Mouse (Mus musculus) forebrain, embryonic 10.5 days (tissue): ENCODE data around the gene Myo3a. TPM values are rescaled to one million over a fixed set of nuclear protein-coding genes. Genes with fewer than 3 reads are reported as not detected.

Experiments
- DNase-seq: peaks from one replicate; pipeline ENCODE4 v3.0.0-alpha.2; 2017; ENCODE audit warnings: low spot score; ENCODE audit errors: extremely low spot score
- H3K27ac ChIP-seq: fragments of 300-500 bp; sonication (generic); 2 replicates; pipeline ENCODE4 v1.5.1; 2016; ENCODE audit warnings: mild to moderate bottlenecking
- H3K27me3 ChIP-seq: fragments of 300-500 bp; sonication (generic); 2 replicates; pipeline ENCODE4 v1.6.1; 2016; ENCODE audit warnings: mild to moderate bottlenecking; ENCODE audit not compliant: poor library complexity, severe bottlenecking
- H3K36me3 ChIP-seq: fragments of 300-500 bp; sonication (generic); replicated peaks from 2 replicates; pipeline ENCODE4 v1.6.1; 2016; ENCODE audit warnings: mild to moderate bottlenecking, moderate library complexity
- H3K4me1 ChIP-seq: fragments of 300-500 bp; sonication (generic); 2 replicates; pipeline ENCODE4 v1.6.1; 2016
- H3K4me3 ChIP-seq: fragments of 300-500 bp; sonication (generic); 2 replicates; pipeline ENCODE4 v1.5.1; 2016; ENCODE audit warnings: mild to moderate bottlenecking, moderate library complexity
- H3K9me3 ChIP-seq: fragments of 300-500 bp; sonication (generic); 2 replicates; pipeline ENCODE4 v1.6.1; 2016; ENCODE audit warnings: mild to moderate bottlenecking, moderate library complexity
- WGBS: fragments of 180-500 bp; shearing (Covaris S2); methylation state at CpG from one replicate; pipeline ENCODE4 v1.1.7; 2016; 5-methylcytosine and 5-hydroxymethylcytosine counted together
- polyA plus RNA-seq: library from polyadenylated mRNA; unstranded; fragments of >200 nt; fragmentation: Nextera tagmentation; extraction: Ambion mirVana; gene quantifications from 2 replicates; pipeline ENCODE4 v1.2.1, GENCODE M21; 2016

Myo3a gene
- polyA plus RNA-seq, 1 experiment from 2014 or later: not detected

GRCm38 (mm10) chr2:22623111-22624070 is 396.1 kb downstream of the Myo3a start:
- WGBS: under 1% methylated on average over 60 of the region's 60 CpGs
- H3K27me3 ChIP-seq: peaks cover 100% of the 10 kb centered on the region
- H3K4me1 ChIP-seq: peaks cover 47% of the 10 kb centered on the region
- peak overlapping the region; percentile 54 for H3K4me3 ChIP-seq
- H3K27ac ChIP-seq: peak overlapping the region; percentile 72
- H3K36me3 ChIP-seq: no peaks in the 10 kb centered on the region
- H3K9me3 ChIP-seq: no peaks in the 10 kb centered on the region
- peak; percentile 52 for DNase-seq

GRCm38 (mm10) chr2:22624188-22624975 is 397.1 kb downstream of the Myo3a start:
- Histone ChIP-seq H3K9me3 (no peaks in the 10 kb centered on the region), H3K36me3 (no peaks in the 10 kb centered on the region), H3K4me3 (peak overlapping the region; percentile 54), H3K27ac (no peak overlapping the region), H3K4me1 (peaks cover 45% of the 10 kb centered on the region), H3K27me3 (peaks cover 98% of the 10 kb centered on the region)
- WGBS: 2% methylated on average over 27 of the region's 27 CpGs
- no peak for DNase-seq

- no peaks in the 10 kb centered on the region for H3K9me3 ChIP-seq
- H3K4me1 ChIP-seq: peaks cover 36% of the 10 kb centered on the region
- no peak for DNase-seq
- no peaks in the 10 kb centered on the region for H3K36me3 ChIP-seq
- no peak overlapping the region for H3K4me3 ChIP-seq
- WGBS: 7% methylated on average over 16 of the region's 16 CpGs
- no peak overlapping the region for H3K27ac ChIP-seq
- H3K27me3 ChIP-seq: peaks cover 88% of the 10 kb centered on the region
Measured at GRCm38 (mm10) chr2:22625096-22625960, 398.0 kb downstream of the Myo3a start.

- no peak overlapping the region for H3K4me3 ChIP-seq
- 26% methylated on average over 3 of the region's 3 CpGs for WGBS
- no peak for DNase-seq
- H3K27ac ChIP-seq: no peak overlapping the region
- peaks cover 70% of the 10 kb centered on the region for H3K27me3 ChIP-seq
- peaks cover 17% of the 10 kb centered on the region for H3K4me1 ChIP-seq
- no peaks in the 10 kb centered on the region for H3K36me3 ChIP-seq
- H3K9me3 ChIP-seq: no peaks in the 10 kb centered on the region
Measured at GRCm38 (mm10) chr2:22627147-22627666, 399.9 kb downstream of the Myo3a start.

GRCm38 (mm10) chr2:22627819-22628432 is 400.6 kb downstream of the Myo3a start:
- DNase-seq: no peak
- Histone ChIP-seq H3K27ac (no peak overlapping the region), H3K9me3 (no peaks in the 10 kb centered on the region), H3K36me3 (no peaks in the 10 kb centered on the region), H3K4me3 (no peak overlapping the region), H3K4me1 (peaks cover 10% of the 10 kb centered on the region), H3K27me3 (peaks cover 62% of the 10 kb centered on the region)
- WGBS: 28% methylated on average over 5 of the region's 5 CpGs

GRCm38 (mm10) chr2:22634766-22635165 is 407.5 kb downstream of the Myo3a start:
- Histone ChIP-seq H3K36me3 (no peaks in the 10 kb centered on the region), H3K27me3 (no peaks in the 10 kb centered on the region), H3K4me3 (no peak overlapping the region), H3K4me1 (no peaks in the 10 kb centered on the region), H3K9me3 (no peaks in the 10 kb centered on the region), H3K27ac (no peak overlapping the region)
- WGBS: 45% methylated on average over 8 of the region's 8 CpGs
- no peak for DNase-seq

- 71% methylated on average over 1 of the region's 1 CpGs for WGBS
- no peak overlapping the region for H3K27ac ChIP-seq
- H3K4me3 ChIP-seq: no peak overlapping the region
- H3K4me1 ChIP-seq: no peaks in the 10 kb centered on the region
- no peak for DNase-seq
- no peaks in the 10 kb centered on the region for H3K9me3 ChIP-seq
- no peaks in the 10 kb centered on the region for H3K36me3 ChIP-seq
- H3K27me3 ChIP-seq: no peaks in the 10 kb centered on the region
Measured at GRCm38 (mm10) chr2:22646134-22646533, 418.8 kb downstream of the Myo3a start.

- Histone ChIP-seq H3K4me1 (no peaks in the 10 kb centered on the region), H3K36me3 (no peaks in the 10 kb centered on the region), H3K27me3 (no peaks in the 10 kb centered on the region), H3K4me3 (no peak overlapping the region), H3K27ac (no peak overlapping the region), H3K9me3 (no peaks in the 10 kb centered on the region)
- 94% methylated on average over 1 of the region's 1 CpGs for WGBS
- DNase-seq: no peak
Measured at GRCm38 (mm10) chr2:22648394-22648793, 421.1 kb downstream of the Myo3a start.

GRCm38 (mm10) chr2:22651826-22652225 is 424.5 kb downstream of the Myo3a start:
- Histone ChIP-seq H3K4me3 (no peak overlapping the region), H3K4me1 (no peaks in the 10 kb centered on the region), H3K27ac (no peak overlapping the region), H3K36me3 (no peaks in the 10 kb centered on the region), H3K9me3 (no peaks in the 10 kb centered on the region), H3K27me3 (no peaks in the 10 kb centered on the region)
- DNase-seq: no peak
- 88% methylated on average over 4 of the region's 4 CpGs for WGBS

GRCm38 (mm10) chr2:22663731-22664130 is 436.4 kb downstream of the Myo3a start:
- H3K27me3 ChIP-seq: no peaks in the 10 kb centered on the region
- H3K36me3 ChIP-seq: no peaks in the 10 kb centered on the region
- no peaks in the 10 kb centered on the region for H3K4me1 ChIP-seq
- no peak overlapping the region for H3K27ac ChIP-seq
- H3K4me3 ChIP-seq: no peak overlapping the region
- no peak for DNase-seq
- 81% methylated on average over 1 of the region's 1 CpGs for WGBS
- H3K9me3 ChIP-seq: no peaks in the 10 kb centered on the region
